Mouse (Mus musculus): Measurements from ENCODE around the gene Psma3.
"Not testable (repeated sequence)": the region's sequence is repeated elsewhere in the genome, so short reads cannot be mapped to it uniquely, and the experiment has no call there.

Psma3 gene

DNA sequence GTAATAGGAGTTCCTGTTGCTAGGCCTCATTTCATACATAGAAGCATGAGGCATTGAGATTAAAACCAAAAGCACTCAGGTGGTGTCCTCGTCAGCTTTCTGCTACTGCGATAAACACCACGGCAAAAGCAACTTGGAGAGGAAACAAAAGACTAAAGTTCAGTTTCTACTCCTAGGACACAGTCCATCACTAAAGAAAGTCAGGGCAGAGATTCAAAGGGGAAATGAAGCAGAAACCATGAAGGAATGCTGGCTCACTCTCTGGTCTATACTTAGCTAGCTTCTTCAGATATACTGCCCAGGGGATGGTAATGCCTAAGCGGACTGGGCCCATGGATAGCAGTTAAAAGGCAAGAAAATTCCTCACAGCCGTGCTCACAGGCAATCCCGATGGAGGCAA, 27.0 kb downstream of the Psma3 start:
- no peak for DNase-seq (ENCODE audit: low spot score in 2 of 2)

DNA sequence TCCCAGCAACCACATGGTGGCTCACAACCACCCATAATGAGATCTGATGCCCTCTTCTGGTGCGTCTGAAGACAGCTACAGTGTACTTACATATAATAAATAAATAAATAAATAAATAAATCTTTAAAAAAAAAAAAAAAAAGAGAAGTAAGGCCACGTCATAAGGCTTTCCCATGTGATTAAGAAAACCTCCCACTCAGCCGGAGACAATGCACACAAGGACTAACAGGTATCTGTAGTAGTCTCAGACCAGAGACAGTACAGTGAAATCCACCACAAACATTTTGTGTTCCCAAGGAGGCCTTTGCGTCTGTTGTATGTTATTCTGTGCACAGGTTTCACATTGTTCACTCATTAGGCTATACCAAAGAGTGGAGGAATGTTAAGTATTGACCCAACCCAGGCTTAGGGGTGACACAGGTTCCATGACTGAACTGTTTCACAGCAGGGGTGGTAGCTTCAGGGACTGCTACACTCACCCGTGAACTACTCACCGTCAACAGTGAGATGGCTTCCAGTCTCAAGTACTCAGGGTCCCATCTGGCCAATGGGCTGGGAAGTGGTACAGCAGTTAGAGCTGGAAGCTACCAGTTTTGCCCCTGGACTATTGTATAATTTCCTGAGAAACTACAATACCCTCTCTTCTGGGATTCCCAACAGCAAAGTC, 29.5 kb downstream of the Psma3 start:
- DNase-seq (ENCODE audit: low spot score in 2 of 2) = no peak

DNA sequence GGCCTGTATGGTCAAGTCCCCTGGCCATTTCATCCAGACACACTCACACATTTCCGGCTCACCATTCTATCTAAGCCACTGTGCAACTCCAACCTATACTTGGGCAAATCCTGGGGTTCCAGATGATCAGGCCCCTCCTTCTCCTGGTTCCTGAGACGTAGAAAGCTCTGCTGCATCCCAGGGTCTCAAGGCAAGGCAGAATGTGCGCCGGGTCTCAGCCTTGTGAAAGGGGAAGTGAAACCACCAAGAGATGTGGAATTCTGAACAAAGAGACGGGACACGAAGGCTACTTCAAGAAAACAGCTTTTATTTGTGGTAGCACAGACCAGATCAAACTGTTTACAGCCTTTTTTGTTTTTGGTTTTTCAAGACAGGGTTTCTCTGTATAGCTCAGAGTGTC, 31.7 kb downstream of the Psma3 start:
- DNase-seq (ENCODE audit: low spot score in 2 of 2) = no peak

DNA sequence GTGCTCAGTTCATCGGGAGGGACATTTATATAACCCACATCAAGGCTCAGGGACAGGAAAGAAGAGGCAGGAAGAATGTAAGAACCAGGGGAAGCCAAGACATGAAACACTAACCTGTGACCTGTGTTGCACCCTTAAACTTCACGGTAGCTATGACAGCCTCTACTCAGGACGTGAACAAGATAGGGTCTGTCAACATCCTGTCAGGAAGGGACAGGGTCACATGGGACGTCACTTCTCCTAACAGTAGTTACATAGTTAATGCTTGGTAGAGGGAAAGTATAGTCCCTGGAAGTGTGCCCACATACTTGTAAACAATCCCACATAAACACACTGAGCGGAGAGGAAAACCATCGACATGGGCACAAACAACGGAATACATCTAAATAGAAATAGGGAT, 32.5 kb downstream of the Psma3 start:
- peak in 1 of 2 experiments; percentile 19 for DNase-seq (ENCODE audit: low spot score in 2 of 2)

DNA sequence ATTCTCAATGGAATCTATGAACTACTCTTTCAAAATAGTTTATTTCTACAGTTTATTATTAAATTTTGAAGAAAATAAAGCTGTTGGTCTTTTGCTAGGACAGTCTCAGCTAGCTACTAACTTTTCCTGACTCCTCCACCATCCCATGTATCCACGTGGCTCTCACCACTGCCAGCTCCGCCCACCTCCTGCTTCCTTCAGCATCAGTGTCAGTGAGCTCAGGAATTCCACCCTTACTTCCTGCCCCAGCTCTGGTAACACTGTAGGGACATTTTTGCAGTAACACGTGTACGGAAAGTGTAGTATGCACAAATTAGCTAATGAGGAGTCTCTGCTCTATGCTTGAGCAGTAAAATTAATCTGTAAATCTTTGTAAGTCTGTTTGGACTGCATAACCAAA, 35.3 kb downstream of the Psma3 start:
- DNase-seq (ENCODE audit: low spot score in 2 of 2) = peak; percentile 58 to 73

DNA sequence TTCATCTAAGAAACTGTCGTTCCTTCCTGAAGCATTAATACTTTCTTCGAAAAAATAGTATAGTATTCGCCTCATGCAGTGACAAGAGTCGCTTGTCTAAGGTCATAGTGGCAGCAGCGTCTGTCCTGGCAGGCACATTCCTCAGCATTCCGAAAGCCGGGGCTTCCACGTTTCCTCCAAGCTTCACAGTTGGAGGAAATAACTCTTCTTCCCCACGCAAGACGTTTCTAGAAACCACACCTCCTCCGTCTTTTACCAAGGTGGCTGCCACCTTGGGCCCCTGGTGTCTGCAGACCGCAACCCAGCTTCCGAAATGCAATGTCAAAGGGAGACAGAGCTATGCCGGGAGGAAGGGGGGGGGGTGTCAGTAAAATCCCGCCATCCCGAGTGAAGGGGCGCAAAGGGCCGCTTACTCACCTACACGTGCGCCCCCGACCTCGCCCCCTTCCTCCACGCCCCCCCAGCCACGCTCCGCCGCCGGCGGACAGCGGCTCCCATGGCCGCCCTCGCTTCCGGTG, 40.5 kb downstream of the Psma3 start:
- DNase-seq (ENCODE audit: low spot score in 2 of 2) = no peak

DNA sequence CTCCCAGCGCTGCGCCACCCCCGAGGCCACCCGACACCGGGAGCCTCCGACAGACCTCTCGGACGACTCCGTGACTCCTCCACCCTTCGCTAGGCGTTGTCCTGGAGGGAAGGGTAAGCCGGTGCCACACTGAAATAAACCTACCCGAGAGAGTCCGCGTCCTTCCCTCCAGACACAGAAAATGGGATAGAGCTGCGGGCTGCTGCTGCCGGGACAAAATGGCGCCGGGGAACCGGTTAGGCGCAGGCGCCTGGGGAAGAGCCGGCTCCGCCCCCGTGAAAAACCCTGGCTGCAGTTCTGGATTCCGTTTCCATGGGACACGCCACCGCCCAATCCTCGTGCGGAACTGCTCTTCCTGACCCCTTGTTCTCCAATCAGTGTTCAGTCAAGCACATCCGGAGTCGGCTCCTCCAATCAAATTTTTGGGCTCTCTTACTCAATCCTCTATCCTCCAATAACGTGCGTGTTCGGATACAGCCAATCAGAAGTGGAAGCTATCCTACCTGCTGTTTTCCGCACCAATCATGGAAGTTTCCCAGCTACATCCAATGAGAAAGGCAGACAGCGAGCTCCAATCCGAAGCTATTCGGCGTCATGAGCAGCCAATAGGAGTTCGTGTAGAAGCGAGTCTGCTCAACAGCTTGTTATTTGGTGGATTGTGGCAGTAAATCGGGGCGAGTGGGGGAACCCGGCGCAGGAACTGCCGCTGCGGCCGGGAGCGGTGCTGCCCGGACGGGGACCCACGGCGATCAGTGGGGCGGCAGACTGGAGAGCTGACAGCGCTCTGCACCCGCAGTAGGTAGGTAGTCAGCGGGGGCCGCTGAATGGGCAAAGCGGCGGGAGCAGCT, 41.2 kb downstream of the Psma3 start, which contains the start of gene Arid4a:
Arid4a (plus strand) TSS at position 628 of the 848 bp plus-strand sequence.
- DNase-seq (ENCODE audit: low spot score in 2 of 2) = peak; percentile 100

DNA sequence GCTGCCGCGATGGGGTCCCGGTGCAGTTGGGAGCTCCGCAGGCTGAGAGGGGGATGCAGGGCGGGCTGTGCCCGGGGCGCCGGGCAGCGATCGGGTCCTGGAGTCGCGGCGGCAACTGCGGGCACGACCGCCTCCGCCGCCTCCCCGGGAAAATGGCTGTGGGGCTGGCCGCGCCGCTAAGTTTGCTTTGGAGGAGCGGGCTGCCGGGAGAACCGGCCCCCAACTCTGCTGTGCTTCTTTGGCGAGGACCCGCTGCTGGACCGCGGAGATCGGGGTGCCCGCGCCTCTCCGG, 41.7 kb downstream of the Psma3 start:
- DNase-seq (ENCODE audit: low spot score in 2 of 2) = no peak

DNA sequence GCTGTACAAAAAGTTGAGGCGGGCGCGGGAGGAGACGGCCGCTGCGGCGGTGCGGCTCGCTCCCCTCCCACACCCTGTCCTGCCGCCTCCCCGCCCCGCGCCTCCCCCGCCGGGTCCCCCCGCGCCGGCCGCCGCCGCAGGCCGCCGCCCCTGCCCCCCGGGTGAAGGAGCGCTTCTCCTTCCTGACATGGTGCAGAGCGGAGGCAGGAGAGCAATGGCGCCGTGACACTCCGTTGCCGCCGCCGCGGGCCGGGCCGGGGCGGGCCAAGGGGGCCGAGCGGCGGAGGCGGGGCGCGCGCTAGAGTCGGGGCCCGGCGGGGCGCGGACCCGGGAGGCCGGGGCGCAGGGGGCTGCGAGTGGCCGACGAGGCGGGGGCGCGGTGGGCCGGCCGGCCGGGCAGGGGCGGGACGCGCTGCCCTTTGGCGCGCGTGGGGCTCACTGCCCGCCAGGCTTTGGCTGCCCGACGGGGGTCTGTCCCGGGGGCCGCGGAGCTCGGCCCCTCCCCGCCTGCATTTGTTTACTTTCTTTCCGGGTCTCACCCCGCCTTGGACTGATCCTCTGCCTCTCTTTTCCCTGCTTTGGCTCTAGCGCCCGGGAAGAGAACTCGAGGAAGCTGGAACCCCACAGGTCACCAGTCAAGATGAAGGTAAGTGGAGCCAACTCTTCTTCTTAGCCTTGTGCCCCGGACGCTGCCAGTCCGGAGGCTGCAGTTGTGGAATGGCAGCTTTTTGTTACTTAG, 42.3 kb downstream of the Psma3 start:
- peak; percentile 31 to 63 for DNase-seq (ENCODE audit: low spot score in 2 of 2)

DNA sequence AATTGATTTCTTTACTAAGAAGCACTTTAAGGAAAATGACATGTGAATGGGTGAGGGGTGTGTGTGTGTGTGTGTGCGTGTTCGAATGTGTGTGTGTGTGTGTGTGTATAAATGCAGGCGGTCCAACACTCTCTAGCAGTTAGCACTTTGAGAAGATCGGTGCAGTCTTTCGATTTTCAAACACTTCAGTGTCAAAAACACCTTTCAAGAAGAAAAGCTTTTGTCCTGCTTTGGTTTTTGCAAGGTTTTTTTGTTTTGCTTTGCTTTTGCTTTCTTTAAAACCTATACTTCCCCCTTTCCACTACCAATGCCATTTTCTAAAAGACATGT, 42.8 kb downstream of the Psma3 start:
- DNase-seq (ENCODE audit: low spot score in 2 of 2) = no peak

DNA sequence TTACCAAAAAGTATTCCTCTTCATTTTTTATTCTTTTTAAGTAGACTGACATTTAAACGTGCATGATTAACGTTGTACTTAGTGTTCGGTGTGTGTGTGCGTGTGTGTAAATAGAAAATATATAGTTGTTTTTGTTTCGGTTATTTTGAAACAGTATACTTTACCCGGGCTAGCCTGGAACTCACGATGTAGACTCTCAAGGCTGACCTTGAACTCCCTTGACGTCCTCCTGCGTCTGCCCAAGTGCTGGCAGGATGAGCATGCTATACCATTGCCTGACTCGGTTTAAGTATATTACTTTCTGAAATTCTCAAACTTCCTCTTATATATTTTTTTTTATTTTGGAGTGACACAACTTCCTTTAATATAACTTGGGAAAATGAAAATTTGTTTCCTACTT, 43.4 kb downstream of the Psma3 start:
- DNase-seq (ENCODE audit: low spot score in 2 of 2) = no peak

DNA sequence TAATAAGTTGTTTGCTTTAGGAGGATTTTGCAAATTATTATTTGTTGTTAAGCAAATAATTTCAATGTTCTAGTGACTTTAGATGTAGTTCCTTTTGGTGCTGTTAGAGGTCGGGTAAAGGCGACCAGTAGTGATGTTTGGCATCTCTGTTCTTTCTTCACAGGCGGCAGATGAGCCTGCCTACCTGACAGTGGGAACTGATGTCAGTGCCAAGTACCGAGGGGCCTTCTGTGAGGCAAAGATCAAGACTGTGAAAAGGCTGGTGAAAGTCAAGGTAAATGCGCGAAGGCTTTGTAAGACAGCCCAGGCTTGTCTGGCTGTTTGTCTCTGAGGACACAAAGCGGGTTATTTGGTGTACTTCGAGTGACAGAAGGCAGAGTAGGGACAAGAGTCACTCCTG, 44.8 kb downstream of the Psma3 start:
- DNase-seq (ENCODE audit: low spot score in 2 of 2) = no peak

DNA sequence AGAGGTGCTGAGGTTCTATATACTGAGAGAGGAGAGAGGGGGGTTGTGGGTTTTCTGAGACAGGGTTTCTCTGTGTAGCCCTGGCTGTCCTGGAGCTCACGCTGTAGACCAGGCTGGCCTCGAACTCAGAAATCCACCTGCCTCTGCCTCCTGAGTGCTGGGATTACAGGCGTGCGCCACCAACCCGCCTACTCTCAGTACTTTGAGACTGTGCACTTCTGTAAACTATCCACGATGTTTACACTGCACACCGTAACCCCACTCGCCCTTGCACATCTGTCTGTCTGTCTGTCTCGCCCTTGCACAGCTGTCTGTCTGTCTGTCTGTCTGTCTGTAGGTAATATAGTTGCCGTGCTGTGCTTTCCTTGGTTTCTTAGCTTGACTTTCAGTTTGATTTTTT, 50.0 kb downstream of the Psma3 start:
- DNase-seq (ENCODE audit: low spot score in 2 of 2) = no peak

DNA sequence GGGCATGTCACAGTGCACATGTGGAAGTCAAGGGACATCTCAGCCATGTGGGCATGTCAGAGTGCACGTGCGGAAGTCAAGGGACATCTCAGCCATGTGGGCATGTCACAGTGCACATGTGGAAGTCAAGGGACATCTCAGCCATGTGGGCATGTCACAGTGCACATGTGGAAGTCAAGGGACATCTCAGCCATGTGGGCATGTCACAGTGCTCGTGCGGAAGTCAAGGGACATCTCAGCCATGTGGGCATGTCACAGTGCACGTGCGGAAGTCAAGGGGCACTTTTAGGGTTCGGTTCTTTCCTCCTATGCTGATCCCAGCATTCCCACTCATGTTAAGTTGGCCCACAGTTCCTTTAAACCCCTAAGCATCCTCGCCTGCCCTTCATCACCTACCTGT, 53.8 kb downstream of the Psma3 start:
- not testable (repeated sequence) for DNase-seq (ENCODE audit: low spot score in 2 of 2)

DNA sequence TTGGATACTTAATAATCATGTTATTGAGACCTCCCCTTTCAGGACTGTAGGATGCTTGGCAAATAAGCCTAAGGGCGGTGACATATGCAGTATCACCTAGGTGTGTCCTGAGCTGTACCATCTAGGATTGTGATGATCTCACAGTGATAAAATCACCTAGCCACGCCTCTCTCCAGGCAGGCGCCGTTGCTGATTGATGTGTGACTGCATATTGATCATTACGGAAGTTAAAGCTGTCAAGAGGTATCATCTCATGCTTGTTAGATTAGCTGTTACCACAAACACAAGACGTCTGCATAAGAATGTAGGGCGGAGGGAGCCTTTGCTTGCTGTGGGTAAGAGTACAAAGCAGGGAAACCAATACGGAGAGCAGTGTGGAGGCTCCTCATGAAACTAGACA, 55.8 kb downstream of the Psma3 start:
- DNase-seq (ENCODE audit: low spot score in 2 of 2) = no peak

DNA sequence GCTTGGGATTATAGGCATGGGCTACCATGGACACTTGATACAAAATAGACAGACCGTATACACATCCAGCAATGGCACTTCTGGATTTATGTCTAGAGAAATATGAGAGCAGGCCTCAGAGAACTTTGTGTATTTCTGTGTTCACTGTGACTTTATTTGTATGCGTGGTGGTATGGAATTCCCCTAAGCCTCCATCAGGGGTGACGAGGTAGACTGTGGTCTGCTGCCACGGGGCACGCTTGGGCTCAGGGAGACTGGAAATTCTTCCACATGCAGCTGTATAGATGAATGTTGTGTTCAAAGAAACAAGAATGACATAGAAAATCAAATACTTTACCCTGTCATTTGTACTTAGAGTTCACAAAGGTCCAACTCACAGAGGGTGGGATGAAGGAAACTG, 56.3 kb downstream of the Psma3 start:
- no peak for DNase-seq (ENCODE audit: low spot score in 2 of 2)

DNA sequence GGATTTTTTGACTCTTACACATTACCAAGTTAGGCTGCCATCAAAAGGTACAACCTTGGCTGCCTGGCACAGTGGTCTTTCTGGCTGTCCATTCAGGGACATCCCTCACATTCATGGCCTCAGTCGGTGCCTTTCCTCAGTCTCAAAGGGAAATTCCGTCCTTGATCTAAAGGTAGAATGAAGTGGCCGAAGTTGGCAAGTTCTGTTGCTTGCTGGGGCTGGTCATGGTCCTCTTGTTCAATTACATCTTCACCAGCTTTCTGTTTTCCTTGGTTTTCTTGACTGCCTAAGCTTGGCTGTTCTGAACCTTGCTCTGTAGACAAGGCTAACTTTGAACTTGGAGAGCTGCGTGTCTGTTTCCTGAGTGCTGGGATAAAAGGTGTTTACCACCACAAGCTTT, 61.4 kb downstream of the Psma3 start:
- DNase-seq (ENCODE audit: low spot score in 2 of 2) = no peak

DNA sequence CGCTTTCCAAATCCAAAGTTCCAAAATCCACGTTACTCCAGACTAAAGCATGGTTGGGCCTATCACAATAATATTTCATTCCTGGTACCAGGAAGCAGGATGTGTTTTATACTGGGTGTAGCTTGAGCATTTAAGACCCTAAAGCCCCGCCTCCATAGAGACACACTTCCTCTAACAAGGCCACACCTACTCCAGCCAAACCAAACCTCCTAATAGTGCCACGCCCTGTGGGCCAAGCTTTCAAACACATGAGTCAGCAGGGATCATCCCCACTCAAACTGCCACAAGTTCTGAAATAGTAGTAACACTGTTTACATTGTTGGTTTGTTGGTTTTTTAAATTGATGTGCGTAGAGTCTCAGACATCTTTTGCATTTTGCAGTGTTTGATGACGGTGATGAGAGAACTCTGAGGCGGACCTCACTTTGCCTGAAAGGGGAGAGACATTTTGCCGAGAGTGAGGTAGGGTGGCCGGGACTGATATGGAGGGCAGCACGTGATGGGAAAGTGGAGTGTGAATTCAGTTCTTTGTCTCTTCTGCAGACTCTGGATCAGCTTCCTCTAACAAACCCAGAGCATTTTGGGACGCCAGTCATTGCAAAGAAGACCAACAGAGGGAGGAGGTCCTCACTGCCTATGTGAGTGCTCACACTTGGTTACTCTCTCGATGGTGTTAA, 62.4 kb downstream of the Psma3 start:
- DNase-seq (ENCODE audit: low spot score in 2 of 2) = no peak

DNA sequence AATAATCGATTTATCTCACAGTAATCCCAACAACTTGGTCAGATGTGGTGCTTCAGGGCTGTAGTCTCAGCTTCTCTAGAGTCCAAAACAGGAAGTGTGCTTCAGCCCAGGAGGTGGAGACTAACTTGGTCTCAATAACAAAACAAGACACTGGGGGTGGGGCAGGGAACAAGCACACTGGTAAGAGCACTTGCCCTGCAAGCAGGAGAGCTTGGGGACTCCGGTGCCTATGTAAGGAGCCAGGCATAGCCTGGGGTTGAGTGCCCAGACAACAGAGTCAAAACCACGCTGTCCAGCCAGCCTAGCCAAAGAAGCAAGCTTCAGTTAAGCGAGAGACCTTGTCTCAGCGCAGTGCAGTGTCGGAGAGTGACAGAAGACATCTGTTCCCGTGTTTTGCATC, 66.0 kb downstream of the Psma3 start:
- DNase-seq (ENCODE audit: low spot score in 2 of 2) = peak; percentile 77 to 84

DNA sequence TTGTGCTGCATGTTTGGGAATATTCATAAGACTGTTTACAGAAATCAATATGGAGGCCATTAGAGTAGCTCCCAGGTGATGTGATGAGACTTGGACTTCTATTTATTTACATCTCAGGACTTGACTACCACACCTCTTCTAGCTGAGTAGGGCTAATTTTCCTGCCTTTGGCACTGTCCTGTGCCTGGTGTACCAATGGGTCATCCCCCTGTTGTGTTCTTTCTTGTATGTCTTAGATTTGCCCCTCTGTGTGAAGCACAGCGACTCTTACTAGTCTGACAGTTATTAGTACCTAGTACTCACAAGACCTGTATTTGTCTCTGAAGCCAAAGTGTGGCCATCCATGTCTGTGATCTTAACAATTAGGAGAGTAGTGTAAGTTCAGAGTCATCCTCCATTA, 68.0 kb downstream of the Psma3 start:
- no peak for DNase-seq (ENCODE audit: low spot score in 2 of 2)

DNA sequence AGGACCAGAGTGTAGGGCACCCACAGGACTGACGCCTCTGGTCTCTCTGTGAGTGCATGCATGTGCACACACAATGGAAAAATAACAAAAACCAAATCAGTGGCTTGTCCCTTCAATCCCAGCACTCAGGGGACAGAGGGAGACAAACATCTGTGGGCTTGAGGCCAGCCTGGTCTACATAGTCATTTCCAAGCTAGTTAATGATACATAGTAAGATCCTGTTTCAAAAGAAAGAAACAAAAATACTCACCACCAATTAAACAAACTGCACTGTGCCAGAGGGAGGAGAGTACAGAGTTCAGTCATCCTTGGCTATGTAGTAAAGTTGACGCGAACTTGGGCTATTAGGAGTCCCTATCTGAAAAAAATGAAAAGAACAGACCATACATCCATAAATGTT, 69.2 kb downstream of the Psma3 start:
- DNase-seq (ENCODE audit: low spot score in 2 of 2) = no peak

DNA sequence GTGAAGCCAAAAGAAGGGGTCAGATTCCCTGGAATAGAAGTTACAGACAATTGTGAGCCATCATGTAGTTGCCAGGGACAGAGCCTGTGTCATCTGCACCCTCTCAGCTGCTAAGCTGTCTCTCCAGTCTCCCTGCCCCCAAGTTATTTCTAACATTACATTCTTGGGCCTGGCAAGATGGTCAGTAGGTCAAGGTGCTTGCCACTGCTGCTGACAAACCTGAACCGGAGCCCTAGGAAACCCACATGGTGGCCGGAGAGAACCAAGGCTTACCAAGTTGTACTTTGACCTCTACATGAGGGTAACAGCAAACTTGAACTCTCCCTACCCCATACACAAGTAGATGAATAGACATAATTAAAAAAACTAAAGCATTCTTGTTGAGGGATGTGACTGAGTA, 70.1 kb downstream of the Psma3 start:
- DNase-seq (ENCODE audit: low spot score in 2 of 2) = no peak

Data from heart, adult 9 months (tissue).